Mouse (Mus musculus) spleen, postnatal 14 days (tissue): ENCODE data around the gene Exo5.

Experiments
- DNase-seq, 2 experiments: peaks; one replicate each; pipeline ENCODE4 v3.0.0; 2021 to 2022; ENCODE audit warnings: low spot score in 2 of 2

The Exo5 gene

DNA sequence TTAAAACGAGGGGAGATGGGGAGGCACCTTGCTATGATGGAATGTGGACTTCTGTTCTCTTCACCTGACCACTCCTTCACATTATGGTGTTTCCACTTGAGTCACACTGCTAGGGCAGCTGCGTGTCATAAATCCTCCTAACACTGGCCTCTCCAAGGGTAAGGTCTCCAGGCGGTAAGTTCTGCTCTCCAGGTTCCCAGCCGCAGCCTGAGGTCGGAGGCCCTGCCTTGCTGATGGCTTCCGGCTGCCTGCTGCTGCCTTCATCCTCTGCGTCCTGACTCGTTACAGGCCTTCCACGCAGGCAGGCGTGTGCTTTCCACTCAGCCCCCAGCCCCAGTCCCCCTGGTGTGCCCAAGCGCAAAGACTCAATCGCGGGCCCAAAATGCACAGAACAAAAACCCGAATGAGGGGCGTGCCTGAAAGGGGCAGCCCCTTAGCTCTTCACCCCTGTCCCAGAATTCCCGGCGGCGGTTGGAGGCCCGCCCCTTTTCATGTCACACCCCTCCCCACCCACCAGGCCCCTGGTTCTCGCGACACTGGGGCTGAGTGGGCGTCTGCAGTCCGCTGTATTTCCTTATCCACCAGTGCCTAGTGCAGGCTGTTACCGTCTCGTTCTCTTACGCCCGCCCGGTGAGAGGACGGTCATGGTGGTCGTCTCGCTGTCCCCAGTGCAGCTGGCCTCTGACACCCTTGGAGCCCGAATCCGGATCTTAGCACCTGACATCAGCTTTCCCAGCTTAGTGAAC, at the start of gene Exo5:
TSS of gene Exo5 (minus strand) at position 464 of the 746 bp plus-strand sequence.
- DNase-seq, result peak; percentile 74 to 89

DNA sequence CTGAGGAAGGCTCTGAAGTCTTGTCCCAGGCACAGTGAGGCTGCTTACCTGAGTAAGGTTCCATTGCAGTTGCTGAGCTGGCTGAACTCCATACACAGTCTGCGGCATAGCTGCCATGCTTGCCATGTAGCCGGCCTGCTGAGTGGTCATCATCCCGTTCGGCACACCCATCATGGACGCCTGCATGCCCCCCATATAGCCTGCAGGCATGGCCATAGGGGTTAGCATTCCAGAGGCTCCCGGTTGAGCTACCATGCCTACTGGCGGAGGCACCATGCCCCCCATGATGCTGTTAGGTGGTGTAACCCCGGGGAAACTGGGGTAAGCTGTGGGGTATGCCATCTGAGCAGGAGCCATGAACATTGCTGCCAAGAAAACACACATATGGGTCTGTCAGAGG, 47.0 kb upstream of the Exo5 start:
- DNase-seq, result no peak

DNA sequence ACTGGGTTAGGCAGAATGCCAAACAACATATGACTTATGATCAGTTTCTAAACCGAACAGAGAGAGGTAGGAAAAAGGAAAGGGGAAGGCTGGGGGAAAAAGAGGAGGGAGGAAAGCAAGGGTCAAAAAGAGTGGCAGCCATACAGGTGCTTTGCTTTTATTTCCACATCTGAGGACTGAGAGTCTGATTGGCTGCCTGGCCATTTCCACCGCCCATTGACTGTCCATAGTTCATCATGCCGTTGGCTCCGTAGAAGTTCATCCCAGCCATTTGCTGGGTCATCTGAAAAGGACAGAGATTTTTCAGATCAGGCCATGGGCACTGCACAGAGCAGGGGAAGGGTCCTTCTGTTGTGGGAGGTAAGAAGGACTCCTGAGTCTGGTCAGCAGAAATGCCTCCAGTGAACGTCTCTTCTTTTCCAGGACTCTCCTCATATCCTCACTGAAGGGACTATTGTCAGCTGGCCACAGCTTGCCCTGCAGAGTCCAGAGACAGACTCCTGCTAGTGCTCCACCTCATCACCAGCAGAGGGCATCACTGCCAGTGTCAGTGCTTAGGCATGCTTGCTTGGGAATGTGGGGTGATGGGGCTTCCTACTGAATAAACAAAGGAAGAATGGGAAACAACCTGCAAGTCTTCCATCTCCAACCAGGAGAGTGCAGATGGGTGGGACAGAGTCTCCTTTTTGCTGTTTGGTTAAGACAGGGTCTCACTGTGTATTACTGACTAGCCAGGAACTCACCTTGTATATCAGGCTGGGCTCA, 44.7 kb upstream of the Exo5 start:
- DNase-seq, result no peak

DNA sequence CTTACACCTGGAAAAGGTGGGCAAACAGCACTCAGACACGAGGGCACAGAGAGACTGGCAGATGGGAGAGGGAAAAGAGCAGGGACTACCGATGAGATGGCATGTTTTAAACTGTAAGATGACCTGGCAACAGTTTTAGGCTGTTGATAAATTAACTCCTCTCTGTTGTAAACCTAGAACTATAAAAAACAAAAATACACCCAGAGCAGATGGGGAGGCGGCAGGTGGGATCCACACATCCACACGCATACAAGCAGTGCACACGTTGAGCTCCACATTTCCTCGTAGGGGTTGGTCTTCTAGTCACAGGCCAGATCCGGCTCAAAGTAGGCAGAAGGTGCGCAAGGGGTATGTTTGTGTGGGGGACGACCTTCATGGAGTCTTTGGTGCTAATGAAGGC, 43.7 kb upstream of the Exo5 start:
- DNase-seq, result no peak

DNA sequence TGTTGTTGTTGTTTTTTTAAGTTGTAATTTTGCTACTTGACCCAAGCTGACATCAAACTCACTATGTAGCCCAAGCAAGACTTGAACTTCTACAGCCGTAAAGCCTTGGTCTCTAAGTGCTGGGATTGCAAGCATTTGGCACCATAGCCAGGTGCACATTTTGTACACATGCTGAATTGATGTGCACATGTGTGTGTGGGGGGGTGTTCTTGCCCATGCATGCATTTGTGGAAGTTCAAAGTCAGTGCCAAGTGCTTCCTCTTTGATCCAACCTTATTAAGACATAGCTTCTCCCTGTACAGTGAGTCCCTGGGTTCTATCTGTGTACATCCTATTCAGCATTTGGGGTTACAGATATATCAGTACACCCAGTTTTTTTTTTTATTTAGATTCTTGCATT, 30.8 kb upstream of the Exo5 start:
- DNase-seq, result no peak

DNA sequence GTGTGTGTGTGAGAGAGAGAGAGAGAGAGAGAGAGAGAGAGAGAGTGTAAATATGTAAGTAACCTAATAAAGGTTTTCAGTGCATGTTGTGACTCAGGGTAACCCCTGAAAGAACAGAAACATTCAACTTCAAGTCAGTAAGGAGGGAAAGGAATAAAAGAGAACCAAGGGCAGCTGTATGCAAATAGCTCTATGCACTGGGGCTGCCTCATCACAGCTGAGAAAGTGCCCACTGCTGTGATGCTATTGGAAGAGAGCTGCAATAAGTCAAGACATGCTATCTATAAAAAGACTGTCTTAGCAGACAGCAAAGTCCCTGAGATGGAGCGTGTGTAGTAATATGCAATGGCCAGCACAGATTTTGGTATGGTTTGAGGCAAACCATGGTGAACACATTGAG, 28.9 kb upstream of the Exo5 start:
- no peak for DNase-seq

DNA sequence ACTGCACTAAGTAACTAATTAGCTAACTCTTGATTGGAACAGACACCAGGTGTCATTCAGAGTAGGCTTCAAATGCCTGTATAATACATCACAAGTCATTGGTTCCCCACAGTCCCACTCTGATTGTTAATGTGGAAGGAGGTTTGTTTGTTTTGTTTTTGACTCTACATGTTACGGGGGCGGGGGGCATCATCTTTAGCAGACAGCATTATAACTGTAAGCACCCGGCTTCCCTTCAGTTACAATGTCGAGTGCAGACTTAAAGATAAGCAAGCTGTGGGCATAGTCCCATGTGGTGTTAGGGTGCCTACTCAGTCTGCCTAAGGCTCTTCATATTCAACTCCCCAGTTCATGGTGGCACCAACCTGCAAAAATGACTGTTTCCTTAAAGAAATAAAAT, 28.2 kb upstream of the Exo5 start:
- no peak for DNase-seq

DNA sequence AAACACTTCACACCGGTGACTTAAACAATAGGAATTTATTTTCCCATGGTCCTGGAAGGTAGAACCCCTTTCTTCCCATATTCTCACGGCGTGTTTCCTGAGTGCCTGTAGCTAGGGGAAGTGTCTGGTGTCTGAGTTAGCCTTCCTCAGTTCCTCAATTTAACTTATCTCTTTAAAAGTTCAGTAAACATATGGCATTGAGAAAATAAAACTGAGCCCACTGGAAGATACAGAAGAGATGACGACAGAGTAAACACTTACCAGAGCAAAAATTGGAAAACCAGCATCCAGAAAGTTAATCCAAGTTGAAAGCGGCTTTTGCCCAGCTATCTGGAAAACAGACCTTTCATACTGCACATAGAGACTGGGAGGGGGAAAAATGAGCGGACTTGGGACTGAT, 27.3 kb upstream of the Exo5 start:
- no peak for DNase-seq

DNA sequence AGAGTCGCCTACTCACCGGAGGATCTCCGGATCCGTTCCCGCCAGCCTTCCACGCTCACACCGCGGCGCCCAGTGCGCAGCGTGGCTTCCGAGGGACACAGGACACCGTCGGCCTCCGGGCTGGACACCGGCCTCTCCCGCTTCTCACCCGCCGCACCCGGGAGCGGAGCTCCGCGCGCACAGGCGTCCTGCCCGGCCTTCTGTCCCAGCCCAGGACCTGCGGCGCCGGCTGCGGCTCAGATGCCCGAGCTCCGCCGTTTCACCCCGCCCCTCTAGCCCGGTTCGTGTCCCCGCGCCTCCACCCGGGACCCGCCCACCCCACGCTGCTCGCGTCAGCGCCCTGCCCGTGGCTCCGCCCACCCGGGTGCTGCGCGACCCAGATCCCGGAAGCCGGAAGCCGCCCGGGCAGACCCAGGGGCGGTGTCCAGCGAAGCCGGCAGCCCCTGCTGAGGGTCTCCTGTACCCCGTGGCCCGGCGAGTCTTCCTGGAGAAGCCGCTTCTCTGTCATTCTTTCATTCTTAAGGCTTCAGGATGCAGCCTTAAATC, 26.7 kb upstream of the Exo5 start, which contains the start of gene Zfp69:
TSS of gene Zfp69 (minus strand) at position 272 of the 546 bp plus-strand sequence.
- DNase-seq, result peak; percentile 84 to 86

DNA sequence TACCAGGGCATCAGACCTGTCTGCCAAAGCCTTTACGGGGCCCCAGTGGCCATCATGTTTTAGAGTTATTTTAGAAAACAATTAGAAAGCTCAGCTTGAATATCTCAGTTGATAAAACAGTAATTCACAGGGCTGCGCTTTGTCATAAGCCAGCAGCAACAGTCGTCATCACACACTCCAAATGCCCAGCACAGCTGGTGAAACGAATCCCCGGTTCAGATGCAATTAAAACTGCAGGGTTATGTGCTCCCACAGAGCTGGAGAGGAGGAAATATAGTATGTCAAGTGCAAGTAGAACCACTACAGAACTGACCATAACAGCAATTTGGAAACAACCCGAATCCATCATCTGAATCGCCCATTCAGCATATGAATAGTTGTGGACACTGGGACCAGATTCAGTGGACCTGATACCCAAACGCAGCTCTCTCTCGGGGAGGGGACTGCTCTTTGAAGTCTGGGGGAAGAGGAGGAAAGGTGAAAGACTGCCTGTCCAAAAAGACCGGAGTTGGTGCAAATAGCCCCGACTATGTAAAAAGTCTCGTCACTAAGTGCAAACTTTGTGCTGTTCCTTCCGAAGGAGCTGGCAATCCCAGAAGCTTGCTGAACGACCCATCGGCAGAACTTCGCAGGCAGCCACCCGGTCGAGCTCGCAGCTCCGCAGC, 26.1 kb upstream of the Exo5 start:
- DNase-seq, result no peak

DNA sequence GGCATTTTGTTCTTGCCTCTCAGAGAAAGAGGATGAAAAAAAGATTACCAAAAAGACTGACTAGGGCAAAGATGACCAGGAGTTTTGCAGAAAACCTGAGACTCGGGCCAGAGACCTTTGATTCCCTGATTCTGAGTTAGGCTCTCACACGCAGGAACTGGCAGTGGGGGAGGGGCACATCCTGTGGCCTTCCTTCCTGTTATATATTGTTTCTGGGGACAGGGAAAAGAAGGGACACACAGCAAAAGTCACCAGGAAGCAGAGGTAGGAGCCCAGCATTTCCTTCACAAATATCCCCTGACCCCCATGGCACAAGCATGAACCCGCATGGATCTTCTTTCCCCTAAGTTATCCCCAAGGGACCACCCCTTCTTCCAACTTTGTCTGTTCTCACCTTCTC, 24.1 kb upstream of the Exo5 start:
- no peak for DNase-seq

DNA sequence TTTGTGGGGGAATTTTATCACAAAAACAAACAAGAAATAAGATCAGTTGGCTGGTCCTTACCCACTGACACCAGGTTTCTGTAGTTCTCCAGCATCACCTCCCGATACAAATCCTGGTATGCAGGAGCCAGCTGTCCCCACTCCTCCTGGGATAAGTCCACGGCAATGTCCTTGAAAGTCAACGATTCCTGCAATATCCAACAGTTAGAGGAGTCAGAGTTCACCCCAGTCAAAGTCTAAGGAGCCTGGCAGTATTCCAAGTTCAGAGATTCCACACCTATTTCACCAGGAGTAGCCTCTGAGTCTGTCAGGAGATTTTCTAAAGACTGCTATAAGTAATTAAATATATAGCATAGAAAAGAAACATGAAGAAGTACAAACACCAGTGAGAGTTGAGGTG, 10.2 kb upstream of the Exo5 start:
- no peak for DNase-seq

DNA sequence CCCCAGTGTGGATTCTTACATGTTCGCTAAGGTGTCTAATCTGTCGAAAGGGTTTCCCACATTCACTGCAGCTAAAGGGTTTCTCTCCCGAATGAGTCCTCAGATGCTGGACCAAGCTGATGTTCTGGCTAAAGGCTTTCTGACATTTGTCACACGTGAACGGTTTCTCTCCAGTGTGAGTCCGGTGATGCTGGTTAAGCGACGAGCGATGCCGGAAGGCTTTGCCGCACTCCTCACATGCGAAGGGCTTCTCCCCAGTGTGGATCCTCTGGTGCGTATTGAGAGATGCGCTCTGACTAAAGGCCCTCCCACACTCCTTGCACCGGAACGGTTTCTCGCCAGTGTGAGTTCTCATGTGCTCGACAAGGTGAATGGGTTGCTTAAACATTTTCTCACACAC, 5.9 kb upstream of the Exo5 start:
- no peak for DNase-seq

DNA sequence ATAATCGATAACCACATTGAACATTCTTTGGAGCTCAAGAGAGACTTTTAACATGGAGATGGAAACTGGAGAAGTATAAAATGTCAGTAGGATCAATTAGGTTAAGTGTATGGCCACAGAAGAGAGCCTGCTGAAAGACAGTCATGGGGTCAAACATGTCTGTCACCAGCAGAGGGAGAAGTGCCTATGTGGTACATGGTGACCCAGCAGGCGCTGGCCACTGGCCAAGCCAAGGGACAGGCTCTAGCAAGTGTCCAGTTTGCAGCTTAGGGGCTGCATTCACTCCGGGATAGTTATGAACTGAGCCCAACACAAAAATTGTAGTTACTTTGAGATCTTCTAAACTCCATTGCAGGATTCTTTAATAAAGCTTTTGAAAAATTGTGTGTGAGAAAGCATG, 3.9 kb upstream of the Exo5 start:
- DNase-seq, result no peak

DNA sequence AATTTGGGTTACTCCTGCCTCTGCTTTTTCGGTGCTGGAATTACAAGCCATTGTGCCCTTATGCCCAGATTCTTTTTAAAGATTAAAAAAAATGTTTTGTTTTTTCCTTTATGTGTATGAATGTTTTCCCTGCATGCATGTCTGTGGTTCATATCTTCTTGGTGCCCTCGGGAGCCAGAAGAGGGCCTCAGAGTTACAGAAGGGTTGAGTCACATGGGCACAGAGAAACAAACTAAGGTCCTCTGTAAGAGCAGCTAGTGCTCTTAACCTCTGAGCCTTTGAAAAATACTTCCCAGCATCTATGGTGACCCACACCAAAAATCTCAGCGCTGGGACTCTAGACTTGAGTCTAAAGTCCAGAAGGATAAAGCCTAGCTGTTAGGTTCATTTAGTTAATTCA, 569 bp upstream of the Exo5 start:
- no peak for DNase-seq

DNA sequence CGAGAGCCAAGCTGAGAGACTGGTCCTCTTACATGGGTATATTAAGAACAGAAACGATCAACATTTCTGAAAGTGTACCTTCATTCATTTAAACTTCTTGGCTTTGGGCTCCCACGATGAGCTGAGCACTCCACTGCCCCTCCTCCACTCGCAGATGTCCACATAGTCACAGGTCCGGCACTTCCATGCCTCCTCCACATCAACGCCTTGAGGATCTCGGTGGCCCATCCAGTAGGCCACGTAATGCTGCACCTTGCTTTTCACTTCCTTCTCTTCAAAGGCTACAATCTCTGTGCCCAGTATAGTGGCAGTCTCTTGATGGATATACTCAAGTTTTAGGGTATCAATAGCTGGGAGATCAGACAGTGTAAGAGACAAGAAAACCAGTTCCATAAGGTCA, 3.4 kb downstream of the Exo5 start:
- DNase-seq, result no peak

DNA sequence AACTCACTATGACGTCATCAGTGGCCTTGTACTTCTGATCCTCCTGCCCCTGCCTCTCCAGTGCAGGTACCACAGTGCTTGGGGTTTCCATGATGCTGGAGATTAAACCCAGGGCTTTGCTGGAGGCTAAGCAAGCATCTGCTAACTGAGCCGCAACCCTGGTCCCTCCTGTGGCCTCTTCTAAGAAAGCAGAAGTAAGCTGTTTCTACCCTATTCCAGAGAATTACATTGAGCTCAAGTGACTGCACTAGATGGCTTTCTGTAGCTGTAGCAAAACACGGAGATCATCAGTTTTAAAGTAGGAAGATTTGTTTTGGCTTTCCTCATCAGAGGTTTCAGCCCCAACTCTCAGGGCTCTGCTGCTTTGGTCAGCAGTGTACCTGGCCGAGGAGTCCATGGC, 10.3 kb downstream of the Exo5 start:
- no peak for DNase-seq

DNA sequence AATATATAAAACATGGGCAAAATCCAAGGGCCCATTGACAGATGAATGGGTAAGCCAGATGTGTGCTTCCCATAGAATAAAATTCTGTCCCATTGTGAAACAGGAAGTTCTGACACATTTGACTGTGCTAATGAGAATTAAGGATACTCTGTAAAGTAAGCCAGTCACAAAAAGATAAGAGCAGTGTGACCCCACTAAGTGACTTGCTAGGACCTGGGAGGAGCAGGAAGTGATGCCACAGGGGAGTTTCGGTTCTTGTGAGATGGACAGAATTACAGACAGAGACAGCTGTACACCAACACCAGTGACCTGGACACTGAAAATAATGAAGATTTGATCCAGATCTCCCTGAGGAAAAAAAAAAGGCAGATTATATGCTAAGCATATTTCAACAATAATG, 11.0 kb downstream of the Exo5 start:
- no peak for DNase-seq

DNA sequence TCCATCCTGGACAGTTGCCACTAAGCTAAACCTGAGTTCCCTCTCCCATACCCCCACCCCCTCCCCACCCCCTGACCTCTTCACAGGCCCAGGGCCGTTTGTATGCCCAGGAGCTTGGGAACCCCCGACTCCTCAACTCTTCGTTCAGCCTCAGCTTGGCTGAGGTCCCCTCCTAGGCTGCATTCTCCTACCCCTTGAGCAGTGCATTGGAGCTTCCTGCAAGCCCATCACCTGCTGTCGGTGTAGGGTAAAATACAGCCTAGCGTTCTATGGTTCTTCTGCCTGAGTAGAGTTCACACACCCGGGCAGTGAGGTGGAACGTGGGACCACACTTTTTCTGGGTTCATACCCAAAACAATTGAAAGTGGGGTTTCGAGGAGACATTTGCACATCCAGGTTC, 11.4 kb downstream of the Exo5 start:
- no peak for DNase-seq

DNA sequence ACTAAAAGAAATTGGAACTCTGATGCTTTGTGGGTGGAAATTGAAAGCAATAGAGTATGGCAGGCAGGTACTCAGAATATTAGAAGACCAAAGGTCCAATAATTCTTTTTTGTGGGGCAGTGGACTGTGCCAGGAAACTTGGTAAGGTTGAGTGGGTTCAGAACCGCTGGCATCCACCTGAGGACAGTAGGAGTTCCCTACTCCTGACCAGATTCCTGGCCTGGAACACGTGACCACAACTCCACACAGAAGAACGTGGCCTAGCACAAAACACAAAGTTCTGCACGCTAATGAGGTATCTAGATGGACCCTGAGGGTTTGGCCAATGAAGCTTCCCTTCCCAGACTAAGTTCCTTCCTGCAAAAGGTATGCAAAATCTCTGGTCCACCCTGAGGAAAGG, 12.0 kb downstream of the Exo5 start:
- DNase-seq, result no peak

DNA sequence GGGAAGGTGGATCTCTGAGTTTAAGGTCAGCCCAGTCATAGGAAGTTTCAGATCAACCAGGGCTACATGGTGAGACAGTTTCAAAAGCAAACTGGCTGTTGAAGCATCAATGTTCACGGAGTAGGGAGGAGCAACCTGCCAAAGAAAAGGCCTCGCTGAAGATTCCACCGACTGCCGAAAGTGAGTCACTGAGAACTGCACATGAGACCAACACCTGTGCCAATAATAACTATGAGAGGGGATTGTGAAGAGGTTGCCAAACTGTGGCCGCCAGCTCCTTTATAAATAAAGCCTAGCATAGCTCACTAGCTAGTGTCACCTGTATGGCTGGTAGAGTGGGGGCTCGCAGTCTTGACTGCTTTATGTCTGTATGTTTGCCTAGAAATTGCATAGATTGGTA, 13.7 kb downstream of the Exo5 start:
- no peak for DNase-seq

DNA sequence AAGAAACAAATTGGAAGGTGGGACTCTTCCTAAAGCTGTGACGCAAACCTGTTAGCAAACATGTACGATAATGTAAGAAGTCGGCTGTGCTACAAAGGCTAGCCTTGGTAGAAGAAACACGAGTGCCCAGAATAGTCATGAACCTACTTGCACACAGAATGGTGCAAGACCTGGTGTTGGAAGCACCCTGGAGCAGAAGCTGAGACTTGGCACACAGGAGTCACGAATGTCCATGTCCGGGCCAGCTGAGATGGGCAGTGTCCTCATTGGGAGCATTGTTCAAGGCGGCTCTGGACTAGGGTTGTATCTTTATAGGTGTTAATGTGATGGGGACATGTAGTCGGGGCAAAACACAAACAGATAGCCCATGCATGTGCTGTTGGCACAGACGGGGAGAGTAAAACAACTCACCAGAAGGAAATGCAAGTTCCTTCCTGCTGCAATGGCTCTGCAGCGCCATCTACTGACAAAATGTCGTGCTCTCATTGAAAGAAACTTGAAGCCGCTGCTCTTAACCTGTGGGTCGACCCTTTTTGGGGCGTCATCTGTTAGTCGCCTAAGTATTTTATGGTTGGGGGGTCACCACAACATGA, 15.2 kb downstream of the Exo5 start:
- peak in 1 of 2 experiments; percentile 50 for DNase-seq
